Mouse (Mus musculus): Measurements from ENCODE around the gene Vmn1r83. TPM values are rescaled to one million over a fixed set of nuclear protein-coding genes. Genes with fewer than 3 reads are reported as not detected.

The Vmn1r83 gene
- polyA plus RNA-seq (2016; fragmentation: Nextera tagmentation; extraction: Ambion mirVana) = 0.08 TPM in 1 of 2 replicates, not detected in the other

GRCm38 (mm10) chr7:12329381-12329780, at the start of gene Vmn1r83:
Vmn1r83 (minus strand) TSS chr7:12329481.
- Histone ChIP-seq H3K4me2 (no peak within 1 kb of the TSS), H3K9ac (replicated peaks) (no peak within 1 kb of the TSS), H3K27ac (no peak within 1 kb of the TSS), H3K36me3 (no peaks in the 10 kb centered on the region), H3K27me3 (no peaks in the 10 kb centered on the region), H3K4me1 (replicated peaks) (no peaks in the 10 kb centered on the region), H3K4me3 (replicated peaks) (no peak within 1 kb of the TSS), H3K9me3 (peaks cover 30% of the 10 kb centered on the region)
- ATAC-seq (ENCODE audit: insufficient number of reproducible peaks, insufficient read depth, low FRiP score, low TSS enrichment, low read depth) = no peak
- WGBS = 80% methylated on average over 2 of the region's 2 CpGs

- no peak within 1 kb of the TSS for H3K9ac ChIP-seq (replicated peaks)
- H3K4me2 ChIP-seq = no peak within 1 kb of the TSS
- no peaks in the 10 kb centered on the region for H3K27me3 ChIP-seq
- no peak for ATAC-seq (ENCODE audit: insufficient number of reproducible peaks, insufficient read depth, low FRiP score, low TSS enrichment, low read depth)
- peaks cover 11% of the 10 kb centered on the region; the same call in 1 of the 2 replicates for H3K9me3 ChIP-seq
- H3K27ac ChIP-seq = no peak within 1 kb of the TSS
- no peaks in the 10 kb centered on the region for H3K4me1 ChIP-seq (replicated peaks)
- H3K36me3 ChIP-seq = no peaks in the 10 kb centered on the region
- 57% methylated on average over 1 of the region's 1 CpGs for WGBS
- no peak within 1 kb of the TSS for H3K4me3 ChIP-seq (replicated peaks)
Measured at GRCm38 (mm10) chr7:12369173-12369572, 39.9 kb upstream of the Vmn1r83 start, which contains the start of gene Vmn1r84. Vmn1r84 (minus strand) TSS chr7:12369273.

DNA sequence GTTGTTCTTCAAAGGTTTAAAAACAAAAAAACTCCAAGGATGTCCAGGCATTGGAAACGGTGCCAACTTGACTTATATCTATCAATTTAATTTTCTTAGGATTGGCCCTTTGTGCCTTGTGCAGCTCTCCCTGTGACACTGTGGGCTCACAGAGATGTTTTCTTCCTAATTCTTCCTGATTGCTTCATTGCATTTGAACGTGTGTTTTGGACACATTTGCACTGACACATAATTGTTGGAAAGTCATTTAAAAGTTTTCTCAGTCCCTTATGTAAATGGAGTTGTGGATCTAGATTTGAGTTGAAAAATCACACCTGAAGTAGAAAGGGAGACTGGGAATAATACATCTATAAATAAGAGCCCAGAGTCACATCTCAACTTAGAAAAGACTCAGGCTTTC, 29.2 kb downstream of the Vmn1r83 start, which contains the start of gene Vmn1r82:
Gene Vmn1r82, plus strand, starts transcription at position 301 of the 400 bp plus-strand sequence.
- 60% methylated on average over 2 of the region's 2 CpGs for WGBS
- Histone ChIP-seq H3K9me3 (peaks cover 2% of the 10 kb centered on the region; the same call in 1 of the 2 replicates), H3K9ac (replicated peaks) (no peak within 1 kb of the TSS), H3K36me3 (no peaks in the 10 kb centered on the region), H3K4me1 (replicated peaks) (no peaks in the 10 kb centered on the region), H3K27me3 (no peaks in the 10 kb centered on the region), H3K4me3 (replicated peaks) (no peak within 1 kb of the TSS), H3K27ac (no peak within 1 kb of the TSS), H3K4me2 (no peak within 1 kb of the TSS)
- no peak for ATAC-seq (ENCODE audit: insufficient number of reproducible peaks, insufficient read depth, low FRiP score, low TSS enrichment, low read depth)

Small RNAs within 50 kb of the gene (microRNA-seq; reads per million reads assigned to microRNA genes)
- not detected for gene Gm23521

Other genes with a start within 250 kb of the Vmn1r83 start
- not detected in 2 replicates for gene Vmn1r78, start 179.2 kb downstream of the Vmn1r83 start, polyA plus RNA-seq (2016; fragmentation: Nextera tagmentation; extraction: Ambion mirVana)
- not detected in 2 replicates for gene Vmn1r79, start 158.2 kb downstream of the Vmn1r83 start, polyA plus RNA-seq (2016; fragmentation: Nextera tagmentation; extraction: Ambion mirVana)
- not detected in 2 replicates for gene Vmn1r80, start 140.2 kb downstream of the Vmn1r83 start, polyA plus RNA-seq (2016; fragmentation: Nextera tagmentation; extraction: Ambion mirVana)
- not detected in 2 replicates for gene Vmn1r81, start 61.2 kb downstream of the Vmn1r83 start, polyA plus RNA-seq (2016; fragmentation: Nextera tagmentation; extraction: Ambion mirVana)
- not detected in 2 replicates for gene Vmn1r82, start 29.1 kb downstream of the Vmn1r83 start, polyA plus RNA-seq (2016; fragmentation: Nextera tagmentation; extraction: Ambion mirVana)
- not detected in 2 replicates for gene Vmn1r84, start 39.8 kb upstream of the Vmn1r83 start, polyA plus RNA-seq (2016; fragmentation: Nextera tagmentation; extraction: Ambion mirVana)
- gene Zfp551, start 93.3 kb upstream of the Vmn1r83 start, polyA plus RNA-seq (2016; fragmentation: Nextera tagmentation; extraction: Ambion mirVana) = 4.6 and 5.8 TPM in 2 replicates
- gene Zfp606, start 148.8 kb upstream of the Vmn1r83 start, polyA plus RNA-seq (2016; fragmentation: Nextera tagmentation; extraction: Ambion mirVana) = 36.5 and 37.0 TPM in 2 replicates
- gene 2900092C05Rik, start 183.0 kb upstream of the Vmn1r83 start, polyA plus RNA-seq (2016; fragmentation: Nextera tagmentation; extraction: Ambion mirVana) = not detected in 2 replicates